9 mouse cellular contexts compared by ENCODE assay signal in genomic region chr1:158355177-158356050, GRCm38 (mm10). TPM values are rescaled to one million over a fixed set of nuclear protein-coding genes. Genes with fewer than 3 reads are reported as not detected.
DNase-seq lines count a peak whose midpoint lies in the region; ATAC-seq and TF ChIP-seq lines count a peak whose summit lies in the region.
"Had no signal": no experiment of that assay in that cellular context is flagged by ENCODE, and none has a peak within 500 bp of the region (broad histone marks: within the 10 kb centered on the region; RNA-seq: fewer than 3 reads in every experiment).

No protein-coding gene starts in this region.

- no peak overlapping the region for H3K27ac ChIP-seq in forebrain, embryonic 11.5 days (ENCODE audit: low read depth, low read length)
- H3K27ac ChIP-seq in intestine, embryonic 14.5 days (ENCODE audit: low read depth), result no peak overlapping the region
- H3K27ac ChIP-seq in midbrain, postnatal 0 days (ENCODE audit: low read depth, low read length), result peak overlapping the region; percentile 80

- peak overlapping the region; percentile 98 for H3K4me2 ChIP-seq in forebrain, embryonic 11.5 days (ENCODE audit: low read depth, low read length, severe bottlenecking)
- peak overlapping the region; percentile 64 for H3K4me2 ChIP-seq in intestine, embryonic 14.5 days (ENCODE audit: low read length)
- peak overlapping the region; percentile 79 for H3K4me2 ChIP-seq in midbrain, postnatal 0 days (ENCODE audit: low read depth, low read length, poor library complexity, severe bottlenecking)

- TF ChIP-seq CTCF in midbrain, postnatal 0 days (IDR thresholded peaks at IDR 0.05), result peak; percentile 46

- ATAC-seq in forebrain, embryonic 11.5 days (replicated peaks; ENCODE audit: low FRiP score), result peak; percentile 34
- ATAC-seq in intestine, embryonic 14.5 days (replicated peaks; ENCODE audit: low FRiP score, low TSS enrichment, low read depth), result peak; percentile 37; the same call in 1 of the 2 replicates
- peak; percentile 48; the same call in 1 of the 2 replicates for ATAC-seq in midbrain, postnatal 0 days (ENCODE audit: low FRiP score)

- 7% methylated on average over 28 of the region's 28 CpGs for WGBS in forebrain, embryonic 11.5 days
- 11% methylated on average over 28 of the region's 28 CpGs for WGBS in intestine, embryonic 14.5 days
- 7% methylated on average over 28 of the region's 28 CpGs for WGBS in midbrain, postnatal 0 days

- H3K27me3 ChIP-seq in forebrain, embryonic 11.5 days (ENCODE audit: control insufficient read depth, insufficient read depth, low read length), result peaks cover 10% of the 10 kb centered on the region
- H3K27me3 ChIP-seq in intestine, embryonic 14.5 days (replicated peaks; ENCODE audit: control insufficient read depth, insufficient read depth, low read length), result peaks cover 43% of the 10 kb centered on the region
- H3K27me3 ChIP-seq in midbrain, postnatal 0 days (ENCODE audit: insufficient read depth, low read length), result no peaks in the 10 kb centered on the region

- peak overlapping the region; percentile 64 for H3K9ac ChIP-seq in forebrain, embryonic 11.5 days (ENCODE audit: low read length)
- H3K9ac ChIP-seq in intestine, embryonic 14.5 days (ENCODE audit: low read length), result no peak overlapping the region
- H3K9ac ChIP-seq in midbrain, postnatal 0 days (replicated peaks; ENCODE audit: low read length, poor library complexity, severe bottlenecking), result peak overlapping the region; percentile 66

- DNase-seq in kidney, adult 11 months, result peak; percentile 6
- no peak for DNase-seq in kidney, postnatal 25 days
- DNase-seq in forebrain, embryonic 11.5 days (ENCODE audit: low spot score), result peak; percentile 58
- DNase-seq in intestine, embryonic 14.5 days (ENCODE audit: low spot score), result no peak
- DNase-seq in left cerebral cortex, postnatal 4 days, result peak; percentile 24
- DNase-seq in midbrain, postnatal 0 days (ENCODE audit: low spot score), result peak; percentile 57
- DNase-seq in c-Kit-positive CD71-positive TER-119-positive erythroid progenitor cells, embryonic 14.5 days (ENCODE audit: low spot score), result no peak
- DNase-seq in adipocyte (ENCODE audit: low spot score), result no peak

- H3K9me3 ChIP-seq in forebrain, embryonic 11.5 days (ENCODE audit: control insufficient read depth, low read length), result no peaks in the 10 kb centered on the region
- no peaks in the 10 kb centered on the region for H3K9me3 ChIP-seq in intestine, embryonic 14.5 days (ENCODE audit: control insufficient read depth, low read length)
- H3K9me3 ChIP-seq in midbrain, postnatal 0 days (ENCODE audit: low read length), result no peaks in the 10 kb centered on the region

- intact Hi-C loops in left cerebral cortex, postnatal 4 days (cut with DNase I), result loop anchor here (10.0 kb wide), 1 partner anchor 299 kb away; no protein-coding TSS in a partner anchor

- no peaks in the 10 kb centered on the region; the same call in 1 of the 2 replicates for H3K4me1 ChIP-seq in forebrain, embryonic 11.5 days (replicated peaks; ENCODE audit: control insufficient read depth, insufficient read depth, low read length)
- H3K4me1 ChIP-seq in intestine, embryonic 14.5 days (replicated peaks; ENCODE audit: control insufficient read depth, insufficient read depth, low read length), result no peaks in the 10 kb centered on the region; the same call in 1 of the 2 replicates
- peaks cover 20% of the 10 kb centered on the region for H3K4me1 ChIP-seq in midbrain, postnatal 0 days (ENCODE audit: insufficient read depth, low read length)

- H3K36me3 ChIP-seq in forebrain, embryonic 11.5 days (ENCODE audit: control insufficient read depth, insufficient read depth, low read length), result no peaks in the 10 kb centered on the region
- H3K36me3 ChIP-seq in intestine, embryonic 14.5 days (ENCODE audit: control insufficient read depth, insufficient read depth, low read length), result no peaks in the 10 kb centered on the region
- H3K36me3 ChIP-seq in midbrain, postnatal 0 days (ENCODE audit: insufficient read depth, low read length), result no peaks in the 10 kb centered on the region
- H3K36me3 ChIP-seq: G1E had no signal

- peak overlapping the region; percentile 66 for H3K4me3 ChIP-seq in forebrain, embryonic 11.5 days (ENCODE audit: low read depth, low read length)
- H3K4me3 ChIP-seq in intestine, embryonic 14.5 days (ENCODE audit: low read depth, low read length), result peak overlapping the region; percentile 37
- H3K4me3 ChIP-seq in midbrain, postnatal 0 days (ENCODE audit: low read depth, low read length), result peak overlapping the region; percentile 74

RNA-seq across cellular contexts. Expression of gene Brinp2, which starts 0.7 kb away (rescaled TPM):
- 6.2 and 7.1 TPM in 2 replicates for polyA plus RNA-seq in forebrain, embryonic 11.5 days (2014; fragmentation: Nextera tagmentation; extraction: Ambion mirVana)
- 0.60 and 1.3 TPM in 2 replicates for polyA plus RNA-seq in intestine, embryonic 14.5 days (2014; fragmentation: Nextera tagmentation; extraction: Ambion mirVana)
- total RNA-seq in left cerebral cortex, postnatal 4 days (2021), result 10 to 100 TPM; 50.7 to 59.4 TPM
- total RNA-seq in midbrain, postnatal 0 days (2014; rRNA removed), result 55.8 and 67.0 TPM in 2 replicates
- polyA plus RNA-seq in midbrain, postnatal 0 days (2015; fragmentation: Nextera tagmentation; extraction: Ambion mirVana), result 41.0 and 44.0 TPM in 2 replicates
- polyA plus RNA-seq: G1E had no signal

RNA-seq across cellular contexts. Expression of gene Astn1, which starts 6.7 kb away (rescaled TPM):
- 19.2 and 19.5 TPM in 2 replicates for polyA plus RNA-seq in forebrain, embryonic 11.5 days (2014; fragmentation: Nextera tagmentation; extraction: Ambion mirVana)
- 2.2 and 2.9 TPM in 2 replicates for polyA plus RNA-seq in intestine, embryonic 14.5 days (2014; fragmentation: Nextera tagmentation; extraction: Ambion mirVana)
- 100 to 1,000 TPM; 166 to 167 TPM for total RNA-seq in left cerebral cortex, postnatal 4 days (2021)
- total RNA-seq in midbrain, postnatal 0 days (2014; rRNA removed), result 157 and 180 TPM in 2 replicates
- 36.5 and 36.7 TPM in 2 replicates for polyA plus RNA-seq in midbrain, postnatal 0 days (2015; fragmentation: Nextera tagmentation; extraction: Ambion mirVana)

Comparison
In these comparisons a context has a peak if more than half of its experiments do, and no peak if none do; other contexts are left out.
1. DNase-seq: peak in kidney, adult 11 months (single experiment), forebrain, embryonic 11.5 days (single experiment), left cerebral cortex, postnatal 4 days (single experiment) and midbrain, postnatal 0 days (single experiment); none in kidney, postnatal 25 days (0 of 2), intestine, embryonic 14.5 days (single experiment), c-Kit-positive CD71-positive TER-119-positive erythroid progenitor cells, embryonic 14.5 days (single experiment) and adipocyte (single experiment).
2. Peak in every context shown above with its lines, with median percentiles within 50 percentile points of each other: ATAC-seq, H3K4me2 ChIP-seq and H3K4me3 ChIP-seq.